Mouse (Mus musculus): Measurements from ENCODE around the gene Cryba2.

Gene Cryba2

DNA sequence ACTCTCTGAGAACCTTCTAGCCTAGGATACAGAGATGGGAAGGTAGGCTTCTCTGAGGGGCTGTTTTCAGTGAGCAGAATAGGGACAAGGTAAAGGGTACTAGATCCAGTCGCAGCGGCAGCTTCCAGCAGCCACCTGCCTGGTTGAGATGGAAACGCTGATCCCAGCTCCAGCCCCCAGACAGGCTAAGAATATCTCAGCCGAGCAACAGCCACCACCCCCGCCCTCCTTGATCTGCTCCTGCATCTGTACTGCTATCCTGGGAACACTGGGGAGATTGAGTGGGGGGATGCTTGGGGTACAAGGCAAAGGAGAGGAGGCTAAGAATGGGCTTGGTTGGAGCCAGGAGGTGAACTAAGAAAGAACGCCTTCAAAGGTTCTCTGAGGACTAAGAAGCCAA lies 42.7 kb downstream of the Cryba2 start:
- no peak for DNase-seq (ENCODE audit: low spot score)

DNA sequence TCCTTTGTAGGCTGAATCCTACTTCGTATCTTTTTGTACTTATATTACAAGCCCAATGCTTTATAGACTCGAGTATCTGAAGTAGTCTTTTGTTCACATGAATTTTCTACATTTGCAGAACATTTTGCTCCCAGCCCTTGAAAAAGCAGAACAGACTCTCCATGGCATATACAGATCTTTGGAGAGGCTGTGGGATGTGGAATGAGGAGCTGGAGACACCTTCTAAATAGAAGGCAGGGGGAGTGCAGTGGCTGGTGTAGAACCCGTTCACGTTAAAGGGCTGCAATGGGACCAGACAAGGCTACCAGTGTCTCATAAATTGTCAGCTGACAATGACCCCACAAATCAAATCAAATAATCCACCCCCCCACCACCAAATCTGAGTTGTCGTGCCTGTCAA lies 44.0 kb downstream of the Cryba2 start:
- no peak for DNase-seq (ENCODE audit: low spot score)

DNA sequence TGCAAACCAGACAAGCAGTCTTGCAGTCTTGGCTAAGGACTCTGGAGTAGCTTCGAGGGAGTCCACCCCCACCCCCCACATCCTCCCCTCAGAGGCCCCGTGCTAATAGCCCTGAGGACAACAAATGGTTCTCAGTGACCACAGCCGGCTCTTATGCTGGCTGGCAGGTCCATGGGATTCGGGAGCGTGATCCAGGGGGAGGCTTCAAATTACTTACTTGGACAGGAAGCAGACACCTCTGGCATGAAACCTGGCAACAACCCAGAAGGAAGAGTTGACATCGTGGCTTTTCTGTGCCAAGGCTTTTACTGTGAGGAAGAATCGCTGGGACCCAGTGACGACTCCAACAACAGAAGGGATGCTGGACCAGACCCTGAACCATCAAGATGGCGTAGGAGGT lies 46.6 kb downstream of the Cryba2 start:
- no peak for DNase-seq (ENCODE audit: low spot score)

DNA sequence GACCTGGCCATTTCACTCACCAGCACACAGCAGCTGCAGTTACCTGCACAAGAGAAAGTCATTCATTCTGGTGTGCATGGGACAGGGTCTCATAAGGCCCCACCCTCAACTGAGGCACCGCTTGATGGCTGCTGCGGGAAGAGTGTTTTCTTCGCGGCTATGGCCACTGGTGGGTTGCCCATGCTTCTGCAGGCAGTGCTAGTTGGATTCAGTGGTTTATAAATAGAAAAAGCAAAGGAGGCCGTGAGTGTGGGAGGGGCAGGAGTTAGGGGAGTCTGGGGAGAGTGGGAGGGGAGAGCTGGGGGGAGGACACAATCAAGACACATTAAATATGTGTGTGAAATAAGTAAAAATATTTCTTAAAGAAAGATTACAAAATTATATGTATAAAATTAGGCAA lies 49.9 kb downstream of the Cryba2 start:
- no peak for DNase-seq (ENCODE audit: low spot score)
